Mouse (Mus musculus): ENCODE measurements at regions not wholly inside any gene's neighbourhood (a gene's known extent, or its start where the extent isn't known, plus 50 kb on each side); places are given as distances from the start of the nearest gene placed in this dataset.

DNA sequence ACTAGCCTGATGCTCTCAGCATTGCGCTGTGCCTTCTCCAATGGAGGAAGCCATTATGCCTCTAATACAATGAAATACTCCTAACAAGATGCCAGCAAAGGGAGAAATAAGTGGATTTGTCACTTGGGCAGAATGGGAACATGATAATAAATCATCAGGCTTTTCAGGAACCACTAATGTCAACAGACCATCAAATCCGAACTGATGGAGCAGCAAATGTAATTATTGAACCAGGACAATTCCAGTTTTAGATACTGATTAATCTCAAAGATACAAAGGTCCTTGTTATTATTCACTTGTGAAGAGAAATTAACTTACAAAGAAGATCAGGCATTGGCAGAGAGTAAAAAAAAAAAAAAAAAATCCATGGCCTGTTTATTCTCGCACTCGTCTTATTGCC lies 53.7 kb upstream of the Vamp9 start:
- no peak for TF ChIP-seq POLR2A (IDR thresholded peaks at IDR 0.05; ENCODE audit: borderline replicate concordance, extremely low read depth, insufficient read depth, insufficient read length, poor library complexity, severe bottlenecking)
- no peak for TF ChIP-seq CTCF (IDR thresholded peaks at IDR 0.05; ENCODE audit: borderline replicate concordance, extremely low read depth, insufficient read depth, insufficient read length)
